Mouse (Mus musculus): ENCODE measurements at regions not wholly inside any gene's neighbourhood (a gene's known extent, or its start where the extent isn't known, plus 50 kb on each side); places are given as distances from the start of the nearest gene placed in this dataset.

- no peak for TF ChIP-seq FLI1 (IDR thresholded peaks at IDR 0.05; ENCODE audit: low read length)
- TF ChIP-seq GATA1 (IDR thresholded peaks at IDR 0.05; ENCODE audit: borderline replicate concordance, low read length), result no peak
Measured at GRCm38 (mm10) chr4:131217083-131217482, 272.9 kb downstream of the Matn1 start.

All from megakaryocyte, embryonic 14.5 days (primary cell).